Mouse (Mus musculus): ENCODE measurements around the gene Amelx. TPM values are rescaled to one million over a fixed set of nuclear protein-coding genes. Genes with fewer than 3 reads are reported as not detected.

Gene Amelx
- not detected for total RNA-seq (2023)

GRCm38 (mm10) chrX:169187100-169187499 is at the start of gene Amelx:
Gene Amelx, minus strand, starts transcription at chrX:169187200.

Other genes starting within 250 kb of the Amelx start
- gene Hccs, start 133.2 kb upstream of the Amelx start, total RNA-seq (2023), result 10 to 100 TPM; 13.5 to 16.3 TPM

All from neutrophil, adult 83 days (primary cell).